Mouse (Mus musculus): ENCODE data around the gene Dlg2. TPM values are rescaled to one million over a fixed set of nuclear protein-coding genes. Genes with fewer than 3 reads are reported as not detected.
A peak's percentile ranks its signal among the peaks of the same experiment; 100 is the strongest.

The Dlg2 gene
- polyA plus RNA-seq, 1 experiment from 2014 or later = 5.1 TPM

DNA sequence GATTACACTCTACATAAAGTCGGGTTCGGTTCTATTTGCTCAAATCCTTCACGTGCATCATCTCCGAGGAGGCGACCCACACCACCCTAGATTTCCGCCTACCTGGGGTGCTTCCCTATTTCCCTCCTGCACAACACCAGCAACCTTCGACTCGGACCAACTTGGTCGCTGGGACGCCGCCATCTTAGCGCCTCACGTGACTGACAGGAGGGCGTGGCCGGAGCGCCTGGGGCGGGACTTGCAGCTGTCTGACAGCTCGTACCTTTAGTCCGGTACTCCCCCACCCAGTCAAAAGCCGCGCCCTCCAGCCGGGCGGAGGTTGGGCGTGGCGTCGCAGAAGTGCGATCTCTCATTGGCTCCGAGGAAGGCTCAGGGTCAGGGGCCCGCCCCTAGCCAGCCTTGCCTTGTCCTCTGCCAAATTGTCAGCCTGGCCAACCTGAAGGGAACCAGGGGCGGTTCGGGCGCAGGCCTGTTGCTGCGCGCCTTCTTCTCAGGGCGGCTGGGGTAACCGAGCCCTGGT is 619 bp upstream of the Dlg2 start, which contains the start of gene Tmem126b:
Tmem126b (minus strand) TSS at position 209 of the 520 bp plus-strand sequence.
- peak within 1 kb of the TSS; percentile 60 for H3K9ac ChIP-seq (replicated peaks; ENCODE audit: low read depth, low read length)
- peak within 1 kb of the TSS; percentile 81 for H3K4me2 ChIP-seq (replicated peaks; ENCODE audit: low read depth, low read length)
- H3K27ac ChIP-seq (ENCODE audit: low read length) = no peak within 1 kb of the TSS; the same call in 1 of the 2 replicates
- peak within 1 kb of the TSS; percentile 65 for H3K4me3 ChIP-seq (ENCODE audit: low read depth, low read length)
- no peaks in the 10 kb centered on the region for H3K9me3 ChIP-seq (ENCODE audit: control insufficient read depth, low read depth, low read length)
- 0 out of 2 replicates have a peak, but pooled peaks cover 4% of the 10 kb centered on the region for H3K4me1 ChIP-seq (ENCODE audit: control insufficient read depth, insufficient read depth, low read length)
- no peaks in the 10 kb centered on the region for H3K36me3 ChIP-seq (ENCODE audit: control insufficient read depth, insufficient read depth, low read length)
- 1% methylated on average over 35 of the region's 36 CpGs for WGBS
- ATAC-seq (ENCODE audit: insufficient number of reproducible peaks, insufficient read depth, low FRiP score, low read depth) = peak; percentile 100
- no peaks in the 10 kb centered on the region for H3K27me3 ChIP-seq (ENCODE audit: control insufficient read depth, insufficient read depth, low read length)

DNA sequence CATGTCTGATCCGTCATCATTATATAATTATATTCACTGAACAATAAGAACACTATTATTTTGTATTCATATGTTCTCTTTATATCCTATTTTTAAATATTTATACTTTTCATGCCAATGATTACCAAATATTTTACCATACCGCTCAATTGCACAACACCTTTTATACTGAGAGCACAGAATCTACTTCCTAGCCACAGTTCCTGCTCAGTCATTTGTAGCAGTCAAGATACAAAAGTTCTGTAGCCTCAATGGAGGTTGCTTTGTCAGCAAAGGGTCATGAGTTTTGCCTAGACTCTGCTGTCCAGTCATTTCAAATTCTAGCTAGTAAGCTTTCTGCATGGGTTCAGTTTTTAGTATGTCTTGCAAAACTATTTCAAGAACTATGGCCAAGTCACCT is 6.1 kb downstream of the Dlg2 start:
- no peaks in the 10 kb centered on the region for H3K4me1 ChIP-seq (ENCODE audit: control insufficient read depth, insufficient read depth, low read length)
- ATAC-seq (ENCODE audit: insufficient number of reproducible peaks, insufficient read depth, low FRiP score, low read depth) = no peak
- H3K4me3 ChIP-seq (ENCODE audit: low read depth, low read length) = no peak overlapping the region
- WGBS = 89% methylated on average over 2 of the region's 2 CpGs
- no peaks in the 10 kb centered on the region for H3K36me3 ChIP-seq (ENCODE audit: control insufficient read depth, insufficient read depth, low read length)
- no peak overlapping the region for H3K27ac ChIP-seq (ENCODE audit: low read length)
- H3K9me3 ChIP-seq (ENCODE audit: control insufficient read depth, low read depth, low read length) = no peaks in the 10 kb centered on the region
- H3K4me2 ChIP-seq (replicated peaks; ENCODE audit: low read depth, low read length) = no peak overlapping the region
- H3K27me3 ChIP-seq (ENCODE audit: control insufficient read depth, insufficient read depth, low read length) = no peaks in the 10 kb centered on the region
- no peak overlapping the region for H3K9ac ChIP-seq (replicated peaks; ENCODE audit: low read depth, low read length)

- H3K9me3 ChIP-seq (ENCODE audit: control insufficient read depth, low read depth, low read length) = no peaks in the 10 kb centered on the region
- H3K4me2 ChIP-seq (replicated peaks; ENCODE audit: low read depth, low read length) = no peak overlapping the region
- no peak overlapping the region for H3K27ac ChIP-seq (ENCODE audit: low read length)
- no peak overlapping the region for H3K9ac ChIP-seq (replicated peaks; ENCODE audit: low read depth, low read length)
- WGBS = 66% methylated on average over 3 of the region's 3 CpGs
- ATAC-seq (ENCODE audit: insufficient number of reproducible peaks, insufficient read depth, low FRiP score, low read depth) = no peak
- no peaks in the 10 kb centered on the region for H3K4me1 ChIP-seq (ENCODE audit: control insufficient read depth, insufficient read depth, low read length)
- H3K27me3 ChIP-seq (ENCODE audit: control insufficient read depth, insufficient read depth, low read length) = no peaks in the 10 kb centered on the region
- no peak overlapping the region for H3K4me3 ChIP-seq (ENCODE audit: low read depth, low read length)
- no peaks in the 10 kb centered on the region for H3K36me3 ChIP-seq (ENCODE audit: control insufficient read depth, insufficient read depth, low read length)
These were observed 31.7 kb downstream of the Dlg2 start for GRCm38 (mm10) chr7:90508124-90508523.

DNA sequence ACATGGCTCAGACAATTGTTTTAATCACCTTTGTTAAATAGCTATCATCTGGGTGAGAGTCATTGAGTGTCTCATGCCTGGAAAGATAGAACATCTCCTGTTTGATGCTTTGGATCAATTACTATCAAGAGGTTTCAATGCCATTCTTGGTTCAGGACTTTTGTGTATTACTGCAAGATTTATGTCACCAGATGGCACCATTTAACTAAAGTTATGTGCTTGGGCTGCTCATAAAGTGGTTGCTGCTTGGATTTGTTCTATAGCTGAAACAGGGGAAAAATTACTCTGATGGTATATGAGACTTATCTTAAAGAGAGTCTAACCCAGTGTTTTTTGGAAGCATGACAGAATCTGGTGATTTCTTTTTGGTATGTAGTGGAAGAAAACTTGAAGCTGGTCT is 35.8 kb downstream of the Dlg2 start:
- no peaks in the 10 kb centered on the region for H3K4me1 ChIP-seq (ENCODE audit: control insufficient read depth, insufficient read depth, low read length)
- H3K4me3 ChIP-seq (ENCODE audit: low read depth, low read length) = no peak overlapping the region
- no peaks in the 10 kb centered on the region for H3K36me3 ChIP-seq (ENCODE audit: control insufficient read depth, insufficient read depth, low read length)
- ATAC-seq (ENCODE audit: insufficient number of reproducible peaks, insufficient read depth, low FRiP score, low read depth) = no peak
- H3K27me3 ChIP-seq (ENCODE audit: control insufficient read depth, insufficient read depth, low read length) = no peaks in the 10 kb centered on the region
- H3K9me3 ChIP-seq (ENCODE audit: control insufficient read depth, low read depth, low read length) = no peaks in the 10 kb centered on the region
- no peak overlapping the region for H3K27ac ChIP-seq (ENCODE audit: low read length)
- no peak overlapping the region for H3K4me2 ChIP-seq (replicated peaks; ENCODE audit: low read depth, low read length)
- H3K9ac ChIP-seq (replicated peaks; ENCODE audit: low read depth, low read length) = no peak overlapping the region

GRCm38 (mm10) chr7:90539481-90540402 is 63.3 kb downstream of the Dlg2 start:
- no peak overlapping the region for H3K9ac ChIP-seq (replicated peaks; ENCODE audit: low read depth, low read length)
- ATAC-seq (ENCODE audit: insufficient number of reproducible peaks, insufficient read depth, low FRiP score, low read depth) = no peak
- H3K27me3 ChIP-seq (ENCODE audit: control insufficient read depth, insufficient read depth, low read length) = no peaks in the 10 kb centered on the region
- no peaks in the 10 kb centered on the region for H3K36me3 ChIP-seq (ENCODE audit: control insufficient read depth, insufficient read depth, low read length)
- H3K27ac ChIP-seq (ENCODE audit: low read length) = no peak overlapping the region
- H3K9me3 ChIP-seq (ENCODE audit: control insufficient read depth, low read depth, low read length) = no peaks in the 10 kb centered on the region
- no peaks in the 10 kb centered on the region for H3K4me1 ChIP-seq (ENCODE audit: control insufficient read depth, insufficient read depth, low read length)
- 54% methylated on average over 9 of the region's 9 CpGs for WGBS
- H3K4me2 ChIP-seq (replicated peaks; ENCODE audit: low read depth, low read length) = no peak overlapping the region
- no peak overlapping the region for H3K4me3 ChIP-seq (ENCODE audit: low read depth, low read length)

GRCm38 (mm10) chr7:90540811-90541323 is 64.4 kb downstream of the Dlg2 start:
- Histone ChIP-seq H3K36me3 (ENCODE audit: control insufficient read depth, insufficient read depth, low read length) (no peaks in the 10 kb centered on the region), H3K4me1 (ENCODE audit: control insufficient read depth, insufficient read depth, low read length) (no peaks in the 10 kb centered on the region), H3K9me3 (ENCODE audit: control insufficient read depth, low read depth, low read length) (no peaks in the 10 kb centered on the region), H3K27me3 (ENCODE audit: control insufficient read depth, insufficient read depth, low read length) (no peaks in the 10 kb centered on the region), H3K4me2 (replicated peaks; ENCODE audit: low read depth, low read length) (no peak overlapping the region), H3K27ac (ENCODE audit: low read length) (no peak overlapping the region), H3K9ac (replicated peaks; ENCODE audit: low read depth, low read length) (no peak overlapping the region), H3K4me3 (ENCODE audit: low read depth, low read length) (no peak overlapping the region)
- ATAC-seq (ENCODE audit: insufficient number of reproducible peaks, insufficient read depth, low FRiP score, low read depth) = no peak
- WGBS = 87% methylated on average over 2 of the region's 2 CpGs

GRCm38 (mm10) chr7:90553399-90553798 is 76.9 kb downstream of the Dlg2 start:
- 71% methylated on average over 6 of the region's 6 CpGs for WGBS
- H3K4me1 ChIP-seq (ENCODE audit: control insufficient read depth, insufficient read depth, low read length) = no peaks in the 10 kb centered on the region
- no peak overlapping the region for H3K4me3 ChIP-seq (ENCODE audit: low read depth, low read length)
- H3K9ac ChIP-seq (replicated peaks; ENCODE audit: low read depth, low read length) = no peak overlapping the region
- no peak overlapping the region for H3K27ac ChIP-seq (ENCODE audit: low read length)
- H3K9me3 ChIP-seq (ENCODE audit: control insufficient read depth, low read depth, low read length) = no peaks in the 10 kb centered on the region
- no peak overlapping the region for H3K4me2 ChIP-seq (replicated peaks; ENCODE audit: low read depth, low read length)
- ATAC-seq (ENCODE audit: insufficient number of reproducible peaks, insufficient read depth, low FRiP score, low read depth) = no peak
- H3K36me3 ChIP-seq (ENCODE audit: control insufficient read depth, insufficient read depth, low read length) = no peaks in the 10 kb centered on the region
- H3K27me3 ChIP-seq (ENCODE audit: control insufficient read depth, insufficient read depth, low read length) = no peaks in the 10 kb centered on the region

- Histone ChIP-seq H3K27ac (ENCODE audit: low read length) (no peak overlapping the region), H3K9ac (replicated peaks; ENCODE audit: low read depth, low read length) (no peak overlapping the region)
- ATAC-seq (ENCODE audit: insufficient number of reproducible peaks, insufficient read depth, low FRiP score, low read depth) = no peak
These were observed 77.9 kb downstream of the Dlg2 start for GRCm38 (mm10) chr7:90554421-90554820.

More at GRCm38 (mm10) chr7:90554421-90554820, 77.9 kb downstream of the Dlg2 start:
- 89% methylated on average over 2 of the region's 2 CpGs for WGBS
- Histone ChIP-seq H3K4me2 (replicated peaks; ENCODE audit: low read depth, low read length) (no peak overlapping the region), H3K4me1 (ENCODE audit: control insufficient read depth, insufficient read depth, low read length) (no peaks in the 10 kb centered on the region), H3K27me3 (ENCODE audit: control insufficient read depth, insufficient read depth, low read length) (no peaks in the 10 kb centered on the region), H3K36me3 (ENCODE audit: control insufficient read depth, insufficient read depth, low read length) (no peaks in the 10 kb centered on the region), H3K4me3 (ENCODE audit: low read depth, low read length) (no peak overlapping the region), H3K9me3 (ENCODE audit: control insufficient read depth, low read depth, low read length) (no peaks in the 10 kb centered on the region)
